Mouse (Mus musculus): ENCODE results near the gene Ncoa1.

Ncoa1 gene

DNA sequence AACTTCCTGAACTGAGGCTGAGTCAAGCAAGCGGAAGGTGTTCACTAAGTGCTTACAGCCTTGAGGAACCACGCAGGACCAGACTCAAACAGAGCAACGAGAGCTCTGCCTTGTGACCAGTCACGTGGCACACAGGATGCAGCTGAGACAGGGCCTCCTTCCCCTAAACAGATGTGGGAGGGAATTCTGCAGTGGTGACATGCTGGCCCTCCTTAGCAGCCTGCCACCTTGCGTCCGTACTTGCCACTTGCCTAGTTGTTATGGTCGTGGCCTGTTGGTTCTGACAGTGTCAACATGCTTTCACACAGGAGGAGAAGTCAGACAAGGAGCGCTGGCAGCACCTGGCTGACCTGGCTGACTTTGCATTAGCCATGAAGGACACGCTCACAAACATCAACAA is 265.8 kb downstream of the Ncoa1 start:
- DNase-seq (ENCODE audit: low spot score), result no peak

DNA sequence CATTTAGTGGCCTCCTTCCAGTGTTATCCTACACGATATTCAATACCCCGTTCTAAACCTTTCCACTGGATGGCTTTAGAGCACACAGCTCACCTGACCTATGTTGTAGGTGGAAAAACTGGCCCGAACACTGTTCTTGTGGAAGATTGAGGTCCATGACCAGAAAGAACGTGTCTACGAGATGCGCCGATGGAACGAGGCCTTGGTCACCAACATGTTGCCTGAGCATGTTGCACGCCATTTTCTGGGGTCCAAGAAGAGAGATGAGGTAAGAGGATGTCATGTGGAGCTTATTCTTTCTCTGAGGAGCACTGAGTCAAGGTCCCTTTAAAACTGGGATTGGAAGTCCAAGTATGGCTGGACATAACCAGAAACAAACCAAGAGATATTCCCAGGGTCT is 267.8 kb downstream of the Ncoa1 start:
- DNase-seq (ENCODE audit: low spot score), result no peak

DNA sequence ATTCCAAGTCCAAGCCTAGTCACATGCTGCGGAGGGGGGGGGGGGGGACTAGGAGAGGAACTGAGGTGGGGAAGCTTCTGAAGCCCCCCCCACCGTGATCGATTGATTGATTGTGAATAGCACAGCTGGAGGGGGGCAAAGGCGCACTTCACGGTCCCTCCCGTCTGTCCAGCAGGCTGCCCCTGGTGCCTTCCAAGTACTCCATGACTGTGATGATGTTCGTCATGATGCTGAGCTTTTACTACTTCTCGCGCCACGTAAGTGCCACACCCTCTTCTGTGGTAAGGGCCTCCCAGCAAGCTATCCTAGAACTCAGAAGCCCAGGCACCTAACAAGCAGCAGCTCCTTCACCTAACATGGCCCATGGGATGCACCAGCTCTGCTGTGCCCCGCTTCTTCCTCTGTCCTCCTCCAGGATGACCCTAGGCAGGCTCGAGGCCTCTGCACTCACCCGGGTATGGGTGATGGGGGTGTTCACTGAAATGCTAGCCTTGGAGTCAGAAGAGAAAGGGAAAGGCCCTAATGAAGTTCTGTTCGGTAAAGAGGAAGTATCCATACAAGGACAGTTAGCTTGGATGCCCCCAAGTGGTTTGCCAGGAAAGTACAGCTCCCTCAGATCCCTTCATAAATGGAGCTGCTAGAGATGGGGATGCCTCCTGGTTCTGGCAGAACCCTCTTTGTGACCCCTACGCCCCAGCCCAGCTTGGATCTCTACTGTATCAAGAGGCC is 268.4 kb downstream of the Ncoa1 start:
- DNase-seq (ENCODE audit: low spot score), result no peak

DNA sequence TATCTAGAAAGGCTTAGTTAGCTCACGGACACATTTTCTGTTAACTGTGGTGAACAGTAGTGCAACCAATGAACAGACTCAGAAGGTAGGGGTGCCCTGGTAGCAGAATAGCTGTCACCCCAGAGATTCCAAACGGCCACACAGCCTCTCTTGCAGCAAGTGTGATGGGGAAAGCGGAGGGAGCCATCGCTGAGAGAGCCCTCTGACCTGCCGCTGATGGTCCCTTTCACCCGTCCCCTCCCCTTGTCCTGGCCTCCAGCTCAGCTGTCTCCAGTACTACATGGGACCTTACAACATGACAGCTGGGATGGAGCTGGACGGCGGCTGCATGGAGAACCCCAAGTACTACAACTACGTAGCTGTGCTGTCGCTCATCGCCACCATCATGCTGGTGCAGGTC is 270.9 kb downstream of the Ncoa1 start:
- DNase-seq (ENCODE audit: low spot score), result no peak

DNA sequence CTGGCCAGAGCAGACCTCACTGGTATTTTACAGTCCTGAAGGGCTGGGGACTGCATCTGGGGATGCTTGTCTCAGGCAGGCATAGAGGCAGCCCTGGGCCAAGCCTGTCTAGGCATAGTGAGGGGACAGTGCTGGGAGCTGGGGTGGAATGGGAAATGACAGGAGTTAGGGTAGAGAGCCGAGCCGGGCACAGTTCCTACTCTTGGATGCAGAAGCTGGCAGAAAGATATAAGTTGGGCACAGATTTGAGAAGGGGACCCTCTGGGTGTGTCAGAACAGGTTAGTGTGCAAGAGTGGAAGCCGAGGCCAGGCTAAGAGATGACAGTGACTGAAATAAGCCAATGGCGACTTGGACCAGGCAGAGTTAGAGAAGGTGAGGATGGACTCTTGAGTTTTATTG is 274.8 kb downstream of the Ncoa1 start:
- no peak for DNase-seq (ENCODE audit: low spot score)

DNA sequence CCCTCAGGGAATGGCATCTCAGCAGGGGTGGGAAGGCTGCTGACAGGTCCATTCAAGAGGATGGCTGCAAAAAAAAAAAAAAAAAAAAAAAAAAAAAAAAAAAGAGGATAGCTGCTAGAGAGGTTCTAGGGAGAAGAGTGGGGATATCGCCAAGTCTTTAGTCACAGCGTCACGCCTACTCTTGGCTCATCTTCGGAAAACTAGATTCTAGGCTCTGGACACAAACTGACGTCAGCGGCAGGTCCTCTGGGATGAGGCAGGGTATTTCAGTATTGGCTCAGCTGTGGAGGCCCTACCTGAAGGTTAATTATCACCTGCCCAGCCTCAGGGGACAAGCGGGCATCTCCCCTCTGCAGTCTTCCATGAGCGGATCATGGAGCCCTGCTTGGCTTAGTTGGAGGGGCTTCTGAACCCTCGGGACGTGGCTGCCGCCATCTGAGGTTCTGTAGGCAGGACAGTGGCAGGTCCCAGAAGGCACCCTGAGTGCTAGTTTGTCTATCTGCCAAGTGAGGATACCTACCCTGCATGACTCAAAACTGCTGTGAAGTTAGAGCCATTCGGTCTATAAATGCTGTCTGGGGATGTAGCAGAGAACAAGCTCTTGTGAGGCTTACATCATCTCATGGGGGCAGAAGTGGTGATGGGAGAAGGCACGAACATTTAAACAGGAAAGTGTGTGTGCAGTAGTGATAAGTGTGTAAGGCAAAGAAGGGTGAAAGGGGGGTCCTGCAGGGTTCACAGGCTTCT is 275.4 kb downstream of the Ncoa1 start:
- DNase-seq (ENCODE audit: low spot score), result no peak

DNA sequence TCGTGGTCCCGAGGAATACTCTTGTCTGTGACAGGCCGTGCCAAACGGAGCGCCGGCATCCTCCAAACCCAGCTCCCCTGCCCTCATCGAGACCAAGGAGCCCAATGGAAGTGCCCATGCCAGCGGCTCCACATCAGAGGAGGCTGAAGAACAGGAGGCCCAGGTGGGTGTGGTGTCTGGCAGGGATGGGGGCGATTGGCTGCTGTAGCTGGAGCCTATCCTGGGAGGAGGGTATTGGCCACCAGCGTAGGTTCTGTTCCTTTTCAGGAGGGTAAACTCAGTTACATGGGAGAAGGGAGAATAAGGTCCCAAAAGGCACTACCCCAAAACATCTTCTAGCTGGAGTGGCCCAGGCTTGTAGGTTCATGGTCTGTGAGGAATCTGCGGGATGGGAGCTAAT is 277.7 kb downstream of the Ncoa1 start:
- DNase-seq (ENCODE audit: low spot score), result no peak

DNA sequence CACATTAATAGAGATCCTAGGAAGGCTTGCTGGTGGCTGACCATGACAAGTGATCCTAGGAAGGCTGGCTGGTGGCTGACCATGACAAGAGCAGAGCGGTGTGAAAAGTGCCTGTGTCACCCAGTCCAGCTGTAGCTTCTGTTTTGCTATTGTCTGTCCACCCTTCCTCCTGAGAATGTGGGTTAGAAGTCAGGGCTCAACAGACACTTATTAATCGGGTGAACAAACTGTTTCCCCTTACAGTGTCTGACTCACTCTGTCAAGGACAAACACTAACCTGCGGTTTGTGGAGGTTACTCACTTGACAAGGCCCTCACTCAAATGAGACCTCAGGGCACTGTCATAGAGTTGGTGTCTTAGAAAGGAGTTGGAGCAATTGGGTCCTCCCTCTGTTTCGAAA is 278.3 kb downstream of the Ncoa1 start:
- DNase-seq (ENCODE audit: low spot score), result no peak

Data from ovary, postnatal 10 days (tissue).